Mouse (Mus musculus): Measurements from ENCODE around the gene Agmat.
A peak's percentile ranks its signal among the peaks of the same experiment; 100 is the strongest.

Agmat gene

GRCm38 (mm10) chr4:141735206-141735560 lies 11.3 kb upstream of the Agmat start:
- no peak for DNase-seq (ENCODE audit: low read depth, low spot score)

GRCm38 (mm10) chr4:141736856-141737255 lies 9.6 kb upstream of the Agmat start:
- no peak for DNase-seq (ENCODE audit: low read depth, low spot score)

- no peak for DNase-seq (ENCODE audit: low read depth, low spot score)
Observed at GRCm38 (mm10) chr4:141738015-141738414, 8.5 kb upstream of the Agmat start.

- no peak for DNase-seq (ENCODE audit: low read depth, low spot score)
Observed at GRCm38 (mm10) chr4:141741856-141742255, 4.6 kb upstream of the Agmat start.

- no peak for DNase-seq (ENCODE audit: low read depth, low spot score)
Observed at GRCm38 (mm10) chr4:141742381-141742780, 4.1 kb upstream of the Agmat start.

- DNase-seq (ENCODE audit: low read depth, low spot score) = no peak
Observed at GRCm38 (mm10) chr4:141749557-141749956, 3.1 kb downstream of the Agmat start.

- no peak for DNase-seq (ENCODE audit: low read depth, low spot score)
Observed at GRCm38 (mm10) chr4:141750826-141751225, 4.4 kb downstream of the Agmat start.

- no peak for DNase-seq (ENCODE audit: low read depth, low spot score)
Observed at GRCm38 (mm10) chr4:141751419-141752075, 5.1 kb downstream of the Agmat start.

- DNase-seq (ENCODE audit: low read depth, low spot score) = no peak
Observed at GRCm38 (mm10) chr4:141752076-141752421, 5.6 kb downstream of the Agmat start.

GRCm38 (mm10) chr4:141755375-141755930 lies 9.0 kb downstream of the Agmat start:
- DNase-seq (ENCODE audit: low read depth, low spot score) = no peak

GRCm38 (mm10) chr4:141757124-141757523 lies 10.7 kb downstream of the Agmat start:
- no peak for DNase-seq (ENCODE audit: low read depth, low spot score)

- DNase-seq (ENCODE audit: low read depth, low spot score) = no peak
Observed at GRCm38 (mm10) chr4:141758874-141759542, 12.5 kb downstream of the Agmat start.

- DNase-seq (ENCODE audit: low read depth, low spot score) = no peak
Observed at GRCm38 (mm10) chr4:141760942-141761341, 14.5 kb downstream of the Agmat start.

GRCm38 (mm10) chr4:141762102-141762598 lies 15.7 kb downstream of the Agmat start:
- no peak for DNase-seq (ENCODE audit: low read depth, low spot score)

GRCm38 (mm10) chr4:141763476-141763875 lies 17.0 kb downstream of the Agmat start:
- DNase-seq (ENCODE audit: low read depth, low spot score) = no peak

GRCm38 (mm10) chr4:141765008-141765407 lies 18.5 kb downstream of the Agmat start:
- DNase-seq (ENCODE audit: low read depth, low spot score) = no peak

- no peak for DNase-seq (ENCODE audit: low read depth, low spot score)
Observed at GRCm38 (mm10) chr4:141766316-141766667, 19.8 kb downstream of the Agmat start.

GRCm38 (mm10) chr4:141766668-141767352 lies 20.3 kb downstream of the Agmat start:
- peak; percentile 26 for DNase-seq (ENCODE audit: low read depth, low spot score)

GRCm38 (mm10) chr4:141767353-141768036 lies 21.0 kb downstream of the Agmat start:
- DNase-seq (ENCODE audit: low read depth, low spot score) = no peak

- DNase-seq (ENCODE audit: low read depth, low spot score) = no peak
Observed at GRCm38 (mm10) chr4:141769501-141770160, 23.2 kb downstream of the Agmat start.

GRCm38 (mm10) chr4:141771823-141772222 lies 25.4 kb downstream of the Agmat start:
- DNase-seq (ENCODE audit: low read depth, low spot score) = no peak
